Mouse (Mus musculus): ENCODE measurements at regions not wholly inside any gene's neighbourhood (a gene's known extent, or its start where the extent isn't known, plus 50 kb on each side); places are given as distances from the start of the nearest gene placed in this dataset.

- no peak for TF ChIP-seq POLR2A (IDR thresholded peaks at IDR 0.05; ENCODE audit: insufficient read depth, low read depth, low read length)
- no peak for TF ChIP-seq CTCF (IDR thresholded peaks at IDR 0.05; ENCODE audit: insufficient read depth, low read depth, low read length)
Observed at GRCm38 (mm10) chr4:81561453-81561852, 118.8 kb upstream of the Mpdz start.

Measured in olfactory bulb, adult 2 months (tissue).